Mouse (Mus musculus): ENCODE data around the gene Mlh1.

DNA sequence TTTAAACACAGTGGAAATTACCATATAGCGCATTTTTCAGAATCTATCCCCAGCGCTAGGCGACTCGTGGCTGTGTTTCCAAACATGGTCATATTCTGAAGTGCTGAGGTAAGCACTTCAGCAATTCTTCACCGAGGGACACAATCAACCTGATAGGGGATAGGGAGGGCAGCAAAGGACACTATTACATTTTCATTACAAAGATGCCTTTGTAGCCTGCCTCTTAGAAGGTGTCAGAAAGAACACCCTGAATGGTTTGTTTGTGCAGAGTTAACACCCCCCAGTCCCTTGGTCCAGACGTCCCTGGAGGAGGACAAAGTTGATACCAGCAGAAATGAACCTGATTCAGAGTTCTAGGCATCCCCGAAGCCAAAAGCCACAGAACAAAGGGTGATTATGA lies 24.8 kb upstream of the Mlh1 start:
- TF ChIP-seq GATA1 (IDR thresholded peaks at IDR 0.05; ENCODE audit: borderline replicate concordance, low read length) (no peak), FLI1 (IDR thresholded peaks at IDR 0.05; ENCODE audit: low read length) (no peak)

All from megakaryocyte, embryonic 14.5 days (primary cell).